Mouse (Mus musculus): ENCODE results near the gene Sema4g. TPM values are rescaled to one million over a fixed set of nuclear protein-coding genes. Genes with fewer than 3 reads are reported as not detected.
"Not testable (repeated sequence)": the region's sequence is repeated elsewhere in the genome, so short reads cannot be mapped to it uniquely, and the experiment has no call there.

Gene Sema4g
- polyA plus RNA-seq, 1 experiment from 2014 or later, result 20.4 TPM

- no peak overlapping the region for H3K4me2 ChIP-seq
- H3K9ac ChIP-seq, result no peak overlapping the region
- ATAC-seq (replicated peaks), result no peak
- peaks cover 7% of the 10 kb centered on the region for H3K4me1 ChIP-seq
- H3K27ac ChIP-seq, result no peak overlapping the region
- 37% methylated on average over 8 of the region's 8 CpGs for WGBS
- H3K9me3 ChIP-seq, result no peaks in the 10 kb centered on the region
- H3K4me3 ChIP-seq, result no peak overlapping the region
- H3K27me3 ChIP-seq (replicated peaks), result no peaks in the 10 kb centered on the region
- peaks cover 6% of the 10 kb centered on the region; the same call in 1 of the 2 replicates for H3K36me3 ChIP-seq (replicated peaks)
Measured at GRCm38 (mm10) chr19:45030111-45030510, 41.2 kb downstream of the Sema4g start.

GRCm38 (mm10) chr19:45030746-45031693, 42.1 kb downstream of the Sema4g start:
- no peak; the same call in 1 of the 2 replicates for ATAC-seq (replicated peaks)
- no peak overlapping the region for H3K9ac ChIP-seq
- peaks cover 1% of the 10 kb centered on the region; the same call in 1 of the 2 replicates for H3K36me3 ChIP-seq (replicated peaks)
- 40% methylated on average over 20 of the region's 20 CpGs for WGBS
- H3K9me3 ChIP-seq, result no peaks in the 10 kb centered on the region
- H3K4me2 ChIP-seq, result peak overlapping the region; percentile 41
- H3K4me1 ChIP-seq, result peaks cover 7% of the 10 kb centered on the region
- no peak overlapping the region for H3K27ac ChIP-seq
- no peak overlapping the region for H3K4me3 ChIP-seq
- no peaks in the 10 kb centered on the region for H3K27me3 ChIP-seq (replicated peaks)

GRCm38 (mm10) chr19:45031780-45032179, 42.9 kb downstream of the Sema4g start:
- 0 out of 2 replicates have a peak, but pooled peaks have one; percentile 18 for ATAC-seq (replicated peaks)
- WGBS, result 15% methylated on average over 4 of the region's 4 CpGs

GRCm38 (mm10) chr19:45032570-45033332, 43.9 kb downstream of the Sema4g start:
- no peak overlapping the region for H3K4me2 ChIP-seq
- ATAC-seq (replicated peaks), result no peak
- peaks cover 7% of the 10 kb centered on the region for H3K4me1 ChIP-seq
- no peak overlapping the region for H3K27ac ChIP-seq
- WGBS, result 52% methylated on average over 17 of the region's 17 CpGs
- no peaks in the 10 kb centered on the region for H3K9me3 ChIP-seq
- H3K27me3 ChIP-seq (replicated peaks), result no peaks in the 10 kb centered on the region
- no peaks in the 10 kb centered on the region for H3K36me3 ChIP-seq (replicated peaks)
- H3K9ac ChIP-seq, result no peak overlapping the region
- H3K4me3 ChIP-seq, result no peak overlapping the region

More at GRCm38 (mm10) chr19:45031780-45032179, 42.9 kb downstream of the Sema4g start:
- Histone ChIP-seq H3K9me3 (no peaks in the 10 kb centered on the region), H3K27ac (no peak overlapping the region), H3K4me1 (peaks cover 7% of the 10 kb centered on the region), H3K36me3 (replicated peaks) (no peaks in the 10 kb centered on the region), H3K9ac (no peak overlapping the region), H3K27me3 (replicated peaks) (no peaks in the 10 kb centered on the region), H3K4me2 (no peak overlapping the region), H3K4me3 (no peak overlapping the region)

- Histone ChIP-seq H3K27ac (no peak overlapping the region), H3K4me3 (no peak overlapping the region), H3K4me2 (no peak overlapping the region), H3K27me3 (replicated peaks) (no peaks in the 10 kb centered on the region), H3K9me3 (no peaks in the 10 kb centered on the region), H3K4me1 (no peaks in the 10 kb centered on the region; the same call in 1 of the 2 replicates), H3K36me3 (replicated peaks) (no peaks in the 10 kb centered on the region), H3K9ac (no peak overlapping the region)
- WGBS, result 30% methylated on average over 16 of the region's 16 CpGs
- ATAC-seq (replicated peaks), result no peak
Measured at GRCm38 (mm10) chr19:45036867-45037266, 48.0 kb downstream of the Sema4g start.

- not testable (repeated sequence) for H3K9ac ChIP-seq; H3K27ac ChIP-seq; H3K9me3 ChIP-seq; H3K4me3 ChIP-seq; H3K4me2 ChIP-seq; H3K27me3 ChIP-seq (replicated peaks); H3K4me1 ChIP-seq; H3K36me3 ChIP-seq (replicated peaks); ATAC-seq (replicated peaks)
- WGBS, result 91% methylated on average over 7 of the region's 7 CpGs
Measured at GRCm38 (mm10) chr19:45038198-45038597, 49.3 kb downstream of the Sema4g start.

GRCm38 (mm10) chr19:45040214-45040613, 51.3 kb downstream of the Sema4g start:
- Histone ChIP-seq H3K9ac (no peak overlapping the region), H3K27me3 (replicated peaks) (no peaks in the 10 kb centered on the region), H3K36me3 (replicated peaks) (no peaks in the 10 kb centered on the region), H3K4me1 (no peaks in the 10 kb centered on the region), H3K9me3 (no peaks in the 10 kb centered on the region), H3K4me3 (no peak overlapping the region), H3K27ac (no peak overlapping the region), H3K4me2 (no peak overlapping the region)
- 64% methylated on average over 13 of the region's 13 CpGs for WGBS
- ATAC-seq (replicated peaks), result no peak

GRCm38 (mm10) chr19:45044389-45044927, 55.6 kb downstream of the Sema4g start:
- Histone ChIP-seq H3K9ac (no peak overlapping the region), H3K4me1 (peaks cover 31% of the 10 kb centered on the region), H3K9me3 (no peaks in the 10 kb centered on the region), H3K4me3 (no peak overlapping the region), H3K4me2 (no peak overlapping the region), H3K36me3 (replicated peaks) (no peaks in the 10 kb centered on the region), H3K27me3 (replicated peaks) (peaks cover 4% of the 10 kb centered on the region; the same call in 1 of the 2 replicates), H3K27ac (no peak overlapping the region)
- 68% methylated on average over 11 of the region's 11 CpGs for WGBS
- ATAC-seq (replicated peaks), result no peak

- H3K4me1 ChIP-seq, result peaks cover 38% of the 10 kb centered on the region
- 54% methylated on average over 15 of the region's 15 CpGs for WGBS
- H3K9ac ChIP-seq, result no peak overlapping the region
- 0 out of 2 replicates have a peak, but pooled peaks cover 3% of the 10 kb centered on the region for H3K36me3 ChIP-seq (replicated peaks)
- H3K27me3 ChIP-seq (replicated peaks), result peaks cover 4% of the 10 kb centered on the region; the same call in 1 of the 2 replicates
- H3K27ac ChIP-seq, result no peak overlapping the region
- no peak for ATAC-seq (replicated peaks)
- H3K4me3 ChIP-seq, result no peak overlapping the region
- H3K4me2 ChIP-seq, result no peak overlapping the region
- H3K9me3 ChIP-seq, result no peaks in the 10 kb centered on the region
Measured at GRCm38 (mm10) chr19:45045236-45045635, 56.3 kb downstream of the Sema4g start.

- H3K9me3 ChIP-seq, result no peaks in the 10 kb centered on the region
- no peak for ATAC-seq (replicated peaks)
- peak within 1 kb of the TSS; percentile 83 for H3K4me2 ChIP-seq
- peaks cover 4% of the 10 kb centered on the region; the same call in 1 of the 2 replicates for H3K27me3 ChIP-seq (replicated peaks)
- peak within 1 kb of the TSS; percentile 94 for H3K27ac ChIP-seq
- peaks cover 42% of the 10 kb centered on the region for H3K4me1 ChIP-seq
- H3K9ac ChIP-seq, result peak within 1 kb of the TSS; percentile 79
- peak within 1 kb of the TSS; percentile 71 for H3K4me3 ChIP-seq
- H3K36me3 ChIP-seq (replicated peaks), result peaks cover 6% of the 10 kb centered on the region; the same call in 1 of the 2 replicates
- WGBS, result 79% methylated on average over 5 of the region's 5 CpGs
Measured at GRCm38 (mm10) chr19:45045651-45046050, 56.8 kb downstream of the Sema4g start, which contains the start of gene Pdzd7. TSS of gene Pdzd7 (minus strand) at chr19:45045717.

GRCm38 (mm10) chr19:45046523-45047321, 57.8 kb downstream of the Sema4g start:
- Histone ChIP-seq H3K9ac (peak overlapping the region; percentile 79), H3K9me3 (no peaks in the 10 kb centered on the region), H3K4me1 (peaks cover 45% of the 10 kb centered on the region), H3K4me3 (peak overlapping the region; percentile 71), H3K27ac (peak overlapping the region; percentile 94), H3K27me3 (replicated peaks) (peaks cover 4% of the 10 kb centered on the region; the same call in 1 of the 2 replicates), H3K36me3 (replicated peaks) (peaks cover 10% of the 10 kb centered on the region; the same call in 1 of the 2 replicates), H3K4me2 (peak overlapping the region; percentile 83)
- 1% methylated on average over 34 of the region's 34 CpGs for WGBS
- peak; percentile 80 for ATAC-seq (replicated peaks)

Measured in midbrain, embryonic 15.5 days (tissue).